Mouse (Mus musculus) lung, postnatal 10 days (tissue): ENCODE measurements around the gene Gabrg3.
"Not testable (repeated sequence)": the region's sequence is repeated elsewhere in the genome, so short reads cannot be mapped to it uniquely, and the experiment has no call there.

Experiments used
- DNase-seq: peaks from one replicate; pipeline ENCODE4 v3.0.0; 2021

Gabrg3 gene

DNA sequence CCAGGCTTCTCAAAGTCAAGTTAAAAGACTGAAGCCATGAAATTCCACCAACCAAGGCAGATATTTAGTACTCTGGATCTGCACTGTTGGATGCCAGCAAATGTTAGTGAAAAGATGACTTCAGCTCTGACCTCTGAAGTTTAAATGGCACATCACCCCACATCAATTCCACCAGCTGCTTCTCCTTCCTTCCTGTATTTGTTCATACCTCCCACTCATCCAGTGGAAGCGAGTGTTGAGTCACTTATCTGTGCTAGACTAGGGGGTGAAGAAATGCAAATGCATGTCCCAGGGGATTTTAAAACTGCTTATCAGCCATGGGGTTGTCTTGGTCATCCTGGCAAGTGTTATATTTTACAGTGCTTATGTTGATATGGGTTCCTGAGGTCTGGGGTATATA, 79.7 kb downstream of the Gabrg3 start:
- DNase-seq = no peak

DNA sequence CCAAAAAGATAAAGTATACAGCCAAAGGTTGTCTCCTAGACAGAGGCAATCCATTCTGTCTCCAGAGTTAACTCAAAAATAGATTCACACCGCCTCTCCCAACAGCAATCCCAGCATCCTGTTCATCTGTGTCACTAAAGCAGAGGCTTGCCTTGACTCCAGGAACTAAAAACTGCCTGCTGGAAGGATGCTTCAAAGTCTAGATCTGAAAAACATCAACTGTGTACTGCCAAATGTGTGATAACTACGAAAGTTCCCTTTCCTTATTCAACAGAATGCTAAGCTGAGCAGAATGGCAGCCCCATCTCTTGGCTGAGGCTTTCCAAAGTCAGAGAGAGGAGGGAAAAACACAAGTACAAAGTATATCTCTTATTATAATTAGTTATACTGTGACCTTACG, 90.3 kb downstream of the Gabrg3 start:
- no peak for DNase-seq

DNA sequence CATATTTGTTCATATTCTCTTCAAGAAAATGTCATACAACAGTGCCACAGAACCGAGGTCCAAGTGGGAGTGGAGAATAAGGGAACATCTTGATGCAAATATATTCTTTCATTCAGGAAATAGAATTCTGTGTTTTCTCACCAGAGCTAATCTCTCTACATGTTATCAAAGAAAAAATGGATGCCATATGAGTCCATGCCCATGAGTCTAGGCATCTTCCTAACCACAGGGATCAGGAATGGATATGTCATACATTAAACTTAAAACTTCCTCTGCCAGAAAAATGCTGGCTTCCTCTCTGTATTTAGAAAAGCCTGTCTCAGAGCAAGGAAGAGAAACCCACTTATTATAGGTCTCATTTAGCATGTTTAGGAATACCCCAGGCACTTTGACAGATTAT, 92.9 kb downstream of the Gabrg3 start:
- no peak for DNase-seq

- no peak for DNase-seq
Measured at GRCm38 (mm10) chr7:57293564-57293963, 93.4 kb downstream of the Gabrg3 start.

GRCm38 (mm10) chr7:57283186-57283585, 103.8 kb downstream of the Gabrg3 start:
- no peak for DNase-seq

- DNase-seq = no peak
Measured at GRCm38 (mm10) chr7:57278841-57279240, 108.1 kb downstream of the Gabrg3 start.

- DNase-seq = no peak
Measured at GRCm38 (mm10) chr7:57260201-57260600, 126.8 kb downstream of the Gabrg3 start.

GRCm38 (mm10) chr7:57258893-57259574, 128.0 kb downstream of the Gabrg3 start:
- no peak for DNase-seq

- no peak for DNase-seq
Measured at GRCm38 (mm10) chr7:57243981-57244380, 143.0 kb downstream of the Gabrg3 start.

GRCm38 (mm10) chr7:57214119-57214518, 172.9 kb downstream of the Gabrg3 start:
- no peak for DNase-seq

GRCm38 (mm10) chr7:57186015-57186414, 201.0 kb downstream of the Gabrg3 start:
- no peak for DNase-seq

GRCm38 (mm10) chr7:57175891-57176545, 211.0 kb downstream of the Gabrg3 start:
- not testable (repeated sequence) for DNase-seq

DNA sequence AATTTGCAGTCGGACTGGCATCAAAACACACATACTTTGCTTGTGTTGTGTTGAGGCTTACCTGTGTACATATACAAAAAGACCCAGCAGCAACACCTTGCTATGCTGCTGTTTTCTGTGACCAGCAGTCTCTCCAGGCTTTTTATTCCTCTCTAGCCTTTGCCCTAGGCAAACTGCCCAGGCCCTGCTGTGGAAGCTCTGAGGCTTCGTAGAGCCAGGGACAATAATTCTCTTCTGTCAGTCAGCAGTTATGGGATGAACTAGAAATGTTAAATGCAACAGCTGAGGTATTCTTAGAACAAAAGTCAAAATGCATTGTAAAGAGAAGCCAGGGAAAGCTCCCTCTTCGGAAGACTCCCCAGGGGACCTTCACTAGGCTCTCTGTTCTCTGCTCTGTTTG, 220.1 kb downstream of the Gabrg3 start:
- DNase-seq = peak; percentile 5

- DNase-seq = peak; percentile 9
Measured at GRCm38 (mm10) chr7:57158211-57158610, 228.8 kb downstream of the Gabrg3 start.

- no peak for DNase-seq
Measured at GRCm38 (mm10) chr7:57153743-57154142, 233.2 kb downstream of the Gabrg3 start.

- no peak for DNase-seq
Measured at GRCm38 (mm10) chr7:57150768-57151167, 236.2 kb downstream of the Gabrg3 start.

DNA sequence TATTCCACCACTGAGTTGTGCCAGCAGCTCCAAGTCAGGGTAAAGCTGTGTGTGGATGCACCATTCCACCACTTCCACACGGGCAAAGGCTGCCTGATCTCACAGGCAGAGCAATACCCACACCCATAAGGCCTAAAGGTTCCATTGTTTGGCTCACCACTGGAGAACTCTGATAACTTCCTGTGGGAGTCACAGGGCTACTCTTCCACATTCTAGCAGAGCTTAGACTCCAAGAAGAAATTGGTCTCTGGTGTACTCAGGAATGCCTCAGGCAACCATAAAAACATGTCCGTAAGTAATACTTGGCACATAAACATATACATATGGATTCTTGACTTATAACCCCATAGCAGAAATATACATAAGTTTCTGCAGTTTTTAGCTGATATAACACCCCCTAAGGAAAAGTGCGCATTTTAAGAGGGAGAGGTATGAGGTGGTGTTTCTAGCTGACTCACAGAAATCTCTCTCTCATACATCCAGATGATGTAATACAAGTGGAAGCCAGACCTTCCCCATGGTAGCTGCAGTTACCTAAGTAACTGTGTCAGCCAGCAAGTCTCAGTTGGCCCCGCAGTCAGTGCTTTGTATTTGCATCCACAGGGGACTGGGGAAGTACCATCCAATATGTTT, 248.8 kb downstream of the Gabrg3 start:
- DNase-seq = no peak

- DNase-seq = no peak
Measured at GRCm38 (mm10) chr7:57133009-57133408, 254.0 kb downstream of the Gabrg3 start.

DNA sequence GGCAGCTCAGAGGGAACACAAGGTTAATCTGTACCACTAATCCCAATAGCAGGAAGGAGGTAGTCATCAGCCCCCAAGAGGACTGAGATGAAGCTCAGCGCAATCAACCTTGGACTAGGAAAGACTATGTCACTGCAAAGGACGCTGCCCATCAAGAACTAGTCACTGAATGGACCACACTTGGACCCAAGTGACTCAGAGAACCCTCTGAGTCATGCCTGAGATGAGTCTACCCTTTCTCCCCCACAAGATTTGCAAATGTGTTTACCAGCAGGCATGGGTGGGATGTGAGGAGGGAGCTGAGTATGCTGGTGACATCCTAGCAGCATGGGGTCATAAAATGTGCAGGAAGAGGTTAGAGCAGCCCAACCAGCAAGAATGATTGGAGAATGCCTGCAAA, 254.5 kb downstream of the Gabrg3 start:
- no peak for DNase-seq

DNA sequence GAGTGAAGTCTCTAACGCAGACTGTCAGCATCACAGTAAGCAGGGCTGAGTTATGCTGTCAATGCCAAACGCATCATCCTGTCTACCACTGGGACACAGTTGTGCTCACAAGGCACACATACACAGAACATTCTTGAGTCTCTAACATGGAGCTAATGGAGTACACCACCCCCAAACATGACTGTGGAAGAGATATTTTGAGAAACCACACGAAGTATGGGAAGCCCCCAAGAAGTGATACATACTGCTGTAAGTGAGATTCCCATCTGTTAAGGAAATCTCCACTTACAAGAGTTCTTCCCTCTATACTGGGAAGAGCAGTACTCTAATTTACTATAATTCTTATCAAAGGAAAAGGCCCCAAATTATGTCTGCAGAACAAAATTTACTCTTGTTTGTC, 286.9 kb downstream of the Gabrg3 start:
- no peak for DNase-seq

DNA sequence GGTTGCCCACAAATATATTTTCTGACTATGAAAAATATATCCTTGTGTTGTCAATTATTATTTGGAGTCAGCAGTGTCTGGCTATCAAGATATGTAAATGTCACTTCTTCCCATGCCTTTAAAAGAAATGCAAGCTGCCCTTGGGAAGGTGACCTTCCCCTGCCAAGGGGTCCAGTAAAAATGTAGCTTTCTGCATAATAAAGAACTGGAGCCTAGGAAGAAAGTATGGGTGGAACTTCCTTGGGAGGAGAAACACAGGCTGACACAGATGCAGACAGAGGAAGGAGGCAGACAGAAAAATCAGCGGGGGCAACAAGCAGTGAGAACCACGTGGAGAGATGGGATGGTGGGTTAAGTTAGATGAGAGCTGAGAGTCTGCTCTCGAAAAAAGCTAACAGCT, 304.9 kb downstream of the Gabrg3 start:
- no peak for DNase-seq

GRCm38 (mm10) chr7:57071435-57072160, 315.4 kb downstream of the Gabrg3 start:
- DNase-seq = no peak

DNA sequence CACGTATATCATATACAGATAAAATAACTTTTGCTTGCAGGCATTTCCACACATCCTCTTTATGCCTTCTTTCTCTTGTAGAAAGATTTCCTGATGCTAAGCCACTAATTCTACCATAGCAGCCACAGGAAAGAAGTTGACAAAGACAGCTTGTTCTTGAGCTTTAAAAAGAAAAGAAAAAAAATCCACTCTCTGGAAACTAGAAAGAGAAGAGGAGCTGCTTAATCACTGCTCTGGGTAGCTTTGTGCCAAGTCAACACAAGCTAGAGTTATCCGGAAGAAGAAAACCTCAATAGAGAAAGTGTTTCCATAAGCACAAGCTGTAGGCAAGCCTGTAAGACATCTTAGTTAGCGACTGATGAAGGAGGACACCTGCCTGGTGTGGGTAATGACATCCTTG, 321.6 kb downstream of the Gabrg3 start:
- no peak for DNase-seq
